Mouse (Mus musculus): ENCODE measurements around the gene Dna2. TPM values are rescaled to one million over a fixed set of nuclear protein-coding genes. Genes with fewer than 3 reads are reported as not detected.

The Dna2 gene
- polyA plus RNA-seq, 1 experiment from 2014 or later = 16.4 TPM

- no peak for ATAC-seq (ENCODE audit: insufficient read depth, low FRiP score, low read depth)
- 85% methylated on average over 6 of the region's 6 CpGs for WGBS
- no peak overlapping the region for H3K27ac ChIP-seq
Measured at GRCm38 (mm10) chr10:62984495-62984894, 37.7 kb downstream of the Dna2 start.

GRCm38 (mm10) chr10:62987341-62987740 is 40.5 kb downstream of the Dna2 start:
- Histone ChIP-seq H3K4me2 (no peak overlapping the region), H3K9me3 (no peaks in the 10 kb centered on the region), H3K4me1 (no peaks in the 10 kb centered on the region), H3K9ac (no peak overlapping the region), H3K27me3 (replicated peaks) (no peaks in the 10 kb centered on the region), H3K4me3 (replicated peaks) (no peak overlapping the region), H3K27ac (no peak overlapping the region), H3K36me3 (peaks cover 5% of the 10 kb centered on the region; the same call in 1 of the 2 replicates)
- ATAC-seq (ENCODE audit: insufficient read depth, low FRiP score, low read depth) = no peak
- 29% methylated on average over 3 of the region's 3 CpGs for WGBS

More at GRCm38 (mm10) chr10:62984495-62984894, 37.7 kb downstream of the Dna2 start:
- no peaks in the 10 kb centered on the region for H3K9me3 ChIP-seq
- peaks cover 4% of the 10 kb centered on the region; the same call in 1 of the 2 replicates for H3K4me1 ChIP-seq
- H3K27me3 ChIP-seq (replicated peaks) = no peaks in the 10 kb centered on the region
- no peak overlapping the region for H3K4me3 ChIP-seq (replicated peaks)
- H3K36me3 ChIP-seq = 0 out of 2 replicates have a peak, but pooled peaks cover 5% of the 10 kb centered on the region
- H3K9ac ChIP-seq = no peak overlapping the region
- H3K4me2 ChIP-seq = no peak overlapping the region

- H3K4me2 ChIP-seq = no peak overlapping the region
- WGBS = 94% methylated on average over 15 of the region's 15 CpGs
- ATAC-seq (ENCODE audit: insufficient read depth, low FRiP score, low read depth) = no peak
Measured at GRCm38 (mm10) chr10:62990636-62991035, 43.8 kb downstream of the Dna2 start.

GRCm38 (mm10) chr10:62993991-62994390 is 47.2 kb downstream of the Dna2 start:
- WGBS = 79% methylated on average over 8 of the region's 9 CpGs
- Histone ChIP-seq H3K4me1 (no peaks in the 10 kb centered on the region), H3K4me2 (no peak overlapping the region), H3K4me3 (replicated peaks) (no peak overlapping the region), H3K9me3 (no peaks in the 10 kb centered on the region), H3K36me3 (peaks cover 28% of the 10 kb centered on the region), H3K27ac (no peak overlapping the region), H3K9ac (no peak overlapping the region), H3K27me3 (replicated peaks) (no peaks in the 10 kb centered on the region)
- no peak for ATAC-seq (ENCODE audit: insufficient read depth, low FRiP score, low read depth)

More at GRCm38 (mm10) chr10:62990636-62991035, 43.8 kb downstream of the Dna2 start:
- Histone ChIP-seq H3K27ac (no peak overlapping the region), H3K9ac (no peak overlapping the region), H3K9me3 (no peaks in the 10 kb centered on the region), H3K36me3 (peaks cover 9% of the 10 kb centered on the region), H3K4me1 (no peaks in the 10 kb centered on the region), H3K27me3 (replicated peaks) (no peaks in the 10 kb centered on the region), H3K4me3 (replicated peaks) (no peak overlapping the region)

GRCm38 (mm10) chr10:63000584-63000983 is 53.8 kb downstream of the Dna2 start:
- Histone ChIP-seq H3K9me3 (no peaks in the 10 kb centered on the region), H3K27me3 (replicated peaks) (no peaks in the 10 kb centered on the region), H3K4me3 (replicated peaks) (no peak overlapping the region), H3K4me2 (no peak overlapping the region), H3K9ac (no peak overlapping the region), H3K36me3 (peaks cover 51% of the 10 kb centered on the region), H3K27ac (no peak overlapping the region), H3K4me1 (no peaks in the 10 kb centered on the region)
- no peak for ATAC-seq (ENCODE audit: insufficient read depth, low FRiP score, low read depth)
- WGBS = 63% methylated on average over 9 of the region's 9 CpGs

- WGBS = 72% methylated on average over 9 of the region's 9 CpGs
- Histone ChIP-seq H3K27ac (no peak overlapping the region), H3K4me1 (no peaks in the 10 kb centered on the region), H3K9me3 (no peaks in the 10 kb centered on the region), H3K36me3 (peaks cover 53% of the 10 kb centered on the region), H3K4me2 (no peak overlapping the region), H3K27me3 (replicated peaks) (no peaks in the 10 kb centered on the region), H3K4me3 (replicated peaks) (no peak overlapping the region), H3K9ac (no peak overlapping the region)
- no peak for ATAC-seq (ENCODE audit: insufficient read depth, low FRiP score, low read depth)
Measured at GRCm38 (mm10) chr10:63003252-63003651, 56.4 kb downstream of the Dna2 start.

- H3K27me3 ChIP-seq (replicated peaks) = no peaks in the 10 kb centered on the region
- no peak overlapping the region for H3K9ac ChIP-seq
- WGBS = 89% methylated on average over 9 of the region's 9 CpGs
- H3K4me1 ChIP-seq = no peaks in the 10 kb centered on the region
- H3K27ac ChIP-seq = no peak overlapping the region
- H3K9me3 ChIP-seq = no peaks in the 10 kb centered on the region
- no peak overlapping the region for H3K4me3 ChIP-seq (replicated peaks)
- no peak for ATAC-seq (ENCODE audit: insufficient read depth, low FRiP score, low read depth)
- peaks cover 52% of the 10 kb centered on the region for H3K36me3 ChIP-seq
- no peak overlapping the region for H3K4me2 ChIP-seq
Measured at GRCm38 (mm10) chr10:63004556-63004955, 57.7 kb downstream of the Dna2 start.

GRCm38 (mm10) chr10:63008193-63008592 is 61.4 kb downstream of the Dna2 start:
- no peak overlapping the region for H3K9ac ChIP-seq
- peaks cover 44% of the 10 kb centered on the region for H3K36me3 ChIP-seq
- H3K4me1 ChIP-seq = no peaks in the 10 kb centered on the region
- no peak overlapping the region for H3K4me3 ChIP-seq (replicated peaks)
- H3K27ac ChIP-seq = no peak overlapping the region
- WGBS = 47% methylated on average over 3 of the region's 3 CpGs
- no peak overlapping the region for H3K4me2 ChIP-seq
- H3K9me3 ChIP-seq = no peaks in the 10 kb centered on the region
- H3K27me3 ChIP-seq (replicated peaks) = no peaks in the 10 kb centered on the region
- ATAC-seq (ENCODE audit: insufficient read depth, low FRiP score, low read depth) = no peak

- no peak for ATAC-seq (ENCODE audit: insufficient read depth, low FRiP score, low read depth)
- Histone ChIP-seq H3K4me2 (no peak overlapping the region), H3K27ac (no peak overlapping the region), H3K4me1 (no peaks in the 10 kb centered on the region), H3K9ac (no peak overlapping the region), H3K36me3 (peaks cover 34% of the 10 kb centered on the region), H3K4me3 (replicated peaks) (no peak overlapping the region), H3K27me3 (replicated peaks) (no peaks in the 10 kb centered on the region), H3K9me3 (no peaks in the 10 kb centered on the region)
- WGBS = 74% methylated on average over 4 of the region's 4 CpGs
Measured at GRCm38 (mm10) chr10:63010268-63010667, 63.4 kb downstream of the Dna2 start.

- Histone ChIP-seq H3K9me3 (no peaks in the 10 kb centered on the region), H3K4me2 (no peak overlapping the region), H3K9ac (no peak overlapping the region), H3K27me3 (replicated peaks) (no peaks in the 10 kb centered on the region), H3K4me3 (replicated peaks) (no peak overlapping the region), H3K4me1 (no peaks in the 10 kb centered on the region), H3K27ac (no peak overlapping the region), H3K36me3 (peaks cover 37% of the 10 kb centered on the region)
- ATAC-seq (ENCODE audit: insufficient read depth, low FRiP score, low read depth) = no peak
- WGBS = 86% methylated on average over 6 of the region's 6 CpGs
Measured at GRCm38 (mm10) chr10:63011556-63011955, 64.7 kb downstream of the Dna2 start.

GRCm38 (mm10) chr10:63013476-63013875 is 66.7 kb downstream of the Dna2 start:
- Histone ChIP-seq H3K27me3 (replicated peaks) (no peaks in the 10 kb centered on the region), H3K27ac (no peak overlapping the region), H3K9ac (no peak overlapping the region), H3K4me1 (no peaks in the 10 kb centered on the region), H3K4me2 (no peak overlapping the region), H3K9me3 (no peaks in the 10 kb centered on the region), H3K36me3 (peaks cover 31% of the 10 kb centered on the region), H3K4me3 (replicated peaks) (no peak overlapping the region)
- no peak for ATAC-seq (ENCODE audit: insufficient read depth, low FRiP score, low read depth)
- WGBS = 77% methylated on average over 3 of the region's 3 CpGs

GRCm38 (mm10) chr10:63014168-63014567 is 67.3 kb downstream of the Dna2 start:
- Histone ChIP-seq H3K27me3 (replicated peaks) (no peaks in the 10 kb centered on the region), H3K4me2 (no peak overlapping the region), H3K4me3 (replicated peaks) (no peak overlapping the region), H3K9ac (no peak overlapping the region), H3K27ac (no peak overlapping the region), H3K4me1 (no peaks in the 10 kb centered on the region), H3K9me3 (no peaks in the 10 kb centered on the region), H3K36me3 (peaks cover 31% of the 10 kb centered on the region)
- 84% methylated on average over 9 of the region's 9 CpGs for WGBS
- no peak for ATAC-seq (ENCODE audit: insufficient read depth, low FRiP score, low read depth)

GRCm38 (mm10) chr10:63019304-63019703 is 72.5 kb downstream of the Dna2 start:
- 0 out of 2 replicates have a peak, but pooled peaks cover 10% of the 10 kb centered on the region for H3K4me1 ChIP-seq
- no peak overlapping the region for H3K4me3 ChIP-seq (replicated peaks)
- H3K9ac ChIP-seq = no peak overlapping the region
- no peak for ATAC-seq (ENCODE audit: insufficient read depth, low FRiP score, low read depth)
- H3K9me3 ChIP-seq = no peaks in the 10 kb centered on the region
- no peak overlapping the region for H3K27ac ChIP-seq
- H3K27me3 ChIP-seq (replicated peaks) = no peaks in the 10 kb centered on the region
- H3K4me2 ChIP-seq = no peak overlapping the region
- H3K36me3 ChIP-seq = peaks cover 21% of the 10 kb centered on the region
- WGBS = 85% methylated on average over 6 of the region's 6 CpGs
